Mouse (Mus musculus): ENCODE data around the gene Wdr76. TPM values are rescaled to one million over a fixed set of nuclear protein-coding genes. Genes with fewer than 3 reads are reported as not detected.

Gene Wdr76
- total and polyA plus RNA-seq, 3 experiments = 21.8 to 23.2 TPM; not detected in 1

GRCm38 (mm10) chr2:121594131-121594530 lies 87.6 kb downstream of the Wdr76 start:
- Histone ChIP-seq H3K9me3 (replicated peaks; ENCODE audit: insufficient read depth, low read length) (no peaks in the 10 kb centered on the region), H3K27me3 (ENCODE audit: control insufficient read depth in 1 of 2, insufficient read depth in 2 of 2, low read length in 2 of 2) (no peaks in the 10 kb centered on the region), H3K4me1 (ENCODE audit: control insufficient read depth in 1 of 2, insufficient read depth in 2 of 2, low read length in 2 of 2) (peaks cover 6 to 22% of the 10 kb centered on the region in 2 experiments), H3K9ac (ENCODE audit: control insufficient read depth, low read depth, low read length, poor library complexity, severe bottlenecking) (no peak overlapping the region), H3K4me3 (ENCODE audit: control insufficient read depth in 1 of 2, insufficient read depth in 1 of 2, low read depth in 2 of 2, low read length in 2 of 2) (no peak overlapping the region), H3K36me3 (ENCODE audit: control insufficient read depth in 1 of 2, insufficient read depth in 2 of 2, low read length in 2 of 2) (peaks cover 0 to 12% of the 10 kb centered on the region in 2 experiments; a peak in 2 of 4 replicates), H3K79me2 (ENCODE audit: control insufficient read depth, insufficient read depth, low read length, poor library complexity) (no peaks in the 10 kb centered on the region), H3K27ac (ENCODE audit: control insufficient read depth, low read depth, low read length) (no peak overlapping the region)
- no peak for TF ChIP-seq NELFE (IDR thresholded peaks at IDR 0.05; ENCODE audit: low read depth, low read length)
- no peak for TF ChIP-seq ELF1 (IDR thresholded peaks at IDR 0.05; ENCODE audit: low read depth, low read length)
- TF ChIP-seq TCF12 (IDR thresholded peaks at IDR 0.05; ENCODE audit: low read depth, low read length) = no peak
- TF ChIP-seq SIN3A (IDR thresholded peaks at IDR 0.05; ENCODE audit: low read length) = no peak
- no peak for TF ChIP-seq MAZ (IDR thresholded peaks at IDR 0.05; ENCODE audit: low read depth, low read length)
- no peak for TF ChIP-seq MYB (IDR thresholded peaks at IDR 0.05; ENCODE audit: low read depth, low read length)
- no peak for TF ChIP-seq BHLHE40 (IDR thresholded peaks at IDR 0.05; ENCODE audit: borderline replicate concordance, low read depth, low read length)
- TF ChIP-seq MXI1 (IDR thresholded peaks at IDR 0.05; ENCODE audit: low read depth, low read length) = no peak
- no peak for TF ChIP-seq GATA1 (IDR thresholded peaks at IDR 0.05; ENCODE audit: low read depth, low read length)
- DNase-seq (ENCODE audit: low read depth, low spot score) = no peak

Other genes starting within 250 kb of the Wdr76 start
- gene Trp53bp1, start 235.3 kb upstream of the Wdr76 start, total RNA-seq (2012; rRNA removed) = 13.4 and 16.6 TPM in 2 replicates
- 100 to 1,000 TPM in 1 of 2 experiments, 10 to 100 TPM in 1; 37.3 to 160 TPM for gene Trp53bp1, start 235.3 kb upstream of the Wdr76 start, polyA plus RNA-seq (2012; ENCODE audit: insufficient read depth in 1 of 2, insufficient read length in 2 of 2, low read depth in 1 of 2, low replicate concordance in 2 of 2, missing spikeins in 1 of 2)
- 0.77 and 2.6 TPM in 2 replicates for gene Map1a, start 217.1 kb upstream of the Wdr76 start, total RNA-seq (2012; rRNA removed)
- 1 to 10 TPM in 1 of 2 experiments, not detected in 1; 9.4 TPM for gene Map1a, start 217.1 kb upstream of the Wdr76 start, polyA plus RNA-seq (2012; ENCODE audit: insufficient read depth in 1 of 2, insufficient read length in 2 of 2, low read depth in 1 of 2, low replicate concordance in 2 of 2, missing spikeins in 1 of 2)
- gene Ppip5k1, start 151.3 kb upstream of the Wdr76 start, total RNA-seq (2012; rRNA removed) = 8.7 and 10.4 TPM in 2 replicates
- gene Ppip5k1, start 151.3 kb upstream of the Wdr76 start, polyA plus RNA-seq (2012; ENCODE audit: insufficient read depth in 1 of 2, insufficient read length in 2 of 2, low read depth in 1 of 2, low replicate concordance in 2 of 2, missing spikeins in 1 of 2) = 10 to 100 TPM in 1 of 2 experiments, not detected in 1; 14.8 TPM
- not detected in 2 replicates for gene Ckmt1, start 149.0 kb upstream of the Wdr76 start, total RNA-seq (2012; rRNA removed)
- not detected for gene Ckmt1, start 149.0 kb upstream of the Wdr76 start, polyA plus RNA-seq (2012; ENCODE audit: insufficient read depth in 1 of 2, insufficient read length in 2 of 2, low read depth in 1 of 2, low replicate concordance in 2 of 2, missing spikeins in 1 of 2)
- not detected in 2 replicates for gene Strc, start 119.6 kb upstream of the Wdr76 start, total RNA-seq (2012; rRNA removed)
- not detected for gene Strc, start 119.6 kb upstream of the Wdr76 start, polyA plus RNA-seq (2012; ENCODE audit: insufficient read depth in 1 of 2, insufficient read length in 2 of 2, low read depth in 1 of 2, low replicate concordance in 2 of 2, missing spikeins in 1 of 2)
- gene Pdia3, start 92.9 kb upstream of the Wdr76 start, total RNA-seq (2012; rRNA removed) = 70.7 and 89.4 TPM in 2 replicates
- gene Pdia3, start 92.9 kb upstream of the Wdr76 start, polyA plus RNA-seq (2012; ENCODE audit: insufficient read depth in 1 of 2, insufficient read length in 2 of 2, low read depth in 1 of 2, low replicate concordance in 2 of 2, missing spikeins in 1 of 2) = 100 to 1,000 TPM; 471 to 473 TPM
- 1.1 and 1.2 TPM in 2 replicates for gene Catsper2, start 92.9 kb upstream of the Wdr76 start, total RNA-seq (2012; rRNA removed)
- gene Catsper2, start 92.9 kb upstream of the Wdr76 start, polyA plus RNA-seq (2012; ENCODE audit: insufficient read depth in 1 of 2, insufficient read length in 2 of 2, low read depth in 1 of 2, low replicate concordance in 2 of 2, missing spikeins in 1 of 2) = 1 to 10 TPM in 1 of 2 experiments, not detected in 1; 2.5 TPM
- gene Ell3, start 62.4 kb upstream of the Wdr76 start, total RNA-seq (2012; rRNA removed) = not detected in 2 replicates
- not detected for gene Ell3, start 62.4 kb upstream of the Wdr76 start, polyA plus RNA-seq (2012; ENCODE audit: insufficient read depth in 1 of 2, insufficient read length in 2 of 2, low read depth in 1 of 2, low replicate concordance in 2 of 2, missing spikeins in 1 of 2)
- gene Serf2, start 57.5 kb upstream of the Wdr76 start, total RNA-seq (2012; rRNA removed) = 352 and 370 TPM in 2 replicates
- gene Serf2, start 57.5 kb upstream of the Wdr76 start, polyA plus RNA-seq (2012; ENCODE audit: insufficient read depth in 1 of 2, insufficient read length in 2 of 2, low read depth in 1 of 2, low replicate concordance in 2 of 2, missing spikeins in 1 of 2) = 100 to 1,000 TPM in 1 of 2 experiments, not detected in 1; 469 TPM
- 8.5 and 17.6 TPM in 2 replicates for gene Hypk, start 53.4 kb upstream of the Wdr76 start, total RNA-seq (2012; rRNA removed)
- 10 to 100 TPM in 1 of 2 experiments, not detected in 1; 79.7 TPM for gene Hypk, start 53.4 kb upstream of the Wdr76 start, polyA plus RNA-seq (2012; ENCODE audit: insufficient read depth in 1 of 2, insufficient read length in 2 of 2, low read depth in 1 of 2, low replicate concordance in 2 of 2, missing spikeins in 1 of 2)
- 0.75 and 1.2 TPM in 2 replicates for gene Serinc4, start 49.9 kb upstream of the Wdr76 start, total RNA-seq (2012; rRNA removed)
- under 1 TPM in 1 of 2 experiments, not detected in 1; 0.38 TPM for gene Serinc4, start 49.9 kb upstream of the Wdr76 start, polyA plus RNA-seq (2012; ENCODE audit: insufficient read depth in 1 of 2, insufficient read length in 2 of 2, low read depth in 1 of 2, low replicate concordance in 2 of 2, missing spikeins in 1 of 2)
- gene Mfap1b, start 32.7 kb upstream of the Wdr76 start, total RNA-seq (2012; rRNA removed) = 17.2 and 20.3 TPM in 2 replicates
- 10 to 100 TPM in 1 of 2 experiments, not detected in 1; 19.1 TPM for gene Mfap1b, start 32.7 kb upstream of the Wdr76 start, polyA plus RNA-seq (2012; ENCODE audit: insufficient read depth in 1 of 2, insufficient read length in 2 of 2, low read depth in 1 of 2, low replicate concordance in 2 of 2, missing spikeins in 1 of 2)
- gene Mfap1a, start 58 bp upstream of the Wdr76 start, total RNA-seq (2012; rRNA removed) = 23.5 and 23.8 TPM in 2 replicates
- gene Mfap1a, start 58 bp upstream of the Wdr76 start, polyA plus RNA-seq (2012; ENCODE audit: insufficient read depth in 1 of 2, insufficient read length in 2 of 2, low read depth in 1 of 2, low replicate concordance in 2 of 2, missing spikeins in 1 of 2) = 10 to 100 TPM in 1 of 2 experiments, not detected in 1; 29.3 TPM